Mouse (Mus musculus): ENCODE data around the gene Hoxa7.

DNA sequence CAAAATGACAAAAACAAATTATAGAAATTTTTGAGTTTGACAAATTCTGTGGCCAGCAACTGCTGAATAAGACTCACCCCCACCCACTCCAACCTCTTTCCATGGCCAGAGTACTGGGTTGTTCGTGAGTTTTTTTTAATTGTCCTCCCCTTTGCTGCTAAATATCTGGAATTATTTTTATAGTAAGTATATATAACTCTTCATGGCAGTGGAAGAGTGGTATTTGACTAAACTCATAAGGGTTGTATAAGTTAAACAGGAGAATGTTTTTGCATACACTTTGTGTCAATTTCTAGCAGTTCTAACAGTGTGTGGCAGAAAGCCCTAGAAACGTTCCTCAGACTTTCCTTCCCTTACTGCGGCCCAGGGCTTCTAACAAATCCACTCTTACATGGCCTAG is 46.0 kb upstream of the Hoxa7 start:
- no peak for TF ChIP-seq CTCF (IDR thresholded peaks at IDR 0.05; ENCODE audit: low read depth)
- no peak for TF ChIP-seq EP300 (IDR thresholded peaks at IDR 0.05; ENCODE audit: low read depth)
